ENCODE assay signal across 14 mouse cellular contexts in genomic region chr13:21781639-21782038, GRCm38 (mm10). TPM values are rescaled to one million over a fixed set of nuclear protein-coding genes. Genes with fewer than 3 reads are reported as not detected.
DNase-seq lines count a peak whose midpoint lies in the region; ATAC-seq and TF ChIP-seq lines count a peak whose summit lies in the region.
"Had no signal": no experiment of that assay in that cellular context is flagged by ENCODE, and none has a peak within 500 bp of the region (broad histone marks: within the 10 kb centered on the region; RNA-seq: fewer than 3 reads in every experiment).

No protein-coding gene starts in this region.

- H3K9ac ChIP-seq in forebrain, postnatal 0 days: no peak overlapping the region
- H3K9ac ChIP-seq in kidney, postnatal 0 days (ENCODE audit: low read depth, low read length): no peak overlapping the region
- H3K9ac ChIP-seq in MEL (ENCODE audit: control insufficient read depth, low read depth, low read length, poor library complexity, severe bottlenecking): peak overlapping the region; percentile 75
- H3K9ac ChIP-seq in liver, embryonic 12.5 days: peak overlapping the region; percentile 82

- H3K79me2 ChIP-seq in MEL (ENCODE audit: control insufficient read depth, insufficient read depth, low read length, poor library complexity): peaks cover 8% of the 10 kb centered on the region; the same call in 1 of the 2 replicates

- H3K9me3 ChIP-seq in forebrain, embryonic 10.5 days: no peaks in the 10 kb centered on the region
- H3K9me3 ChIP-seq in forebrain, postnatal 0 days (ENCODE audit: low read length): no peaks in the 10 kb centered on the region
- H3K9me3 ChIP-seq in kidney, postnatal 0 days (replicated peaks; ENCODE audit: low read length): no peaks in the 10 kb centered on the region
- no peaks in the 10 kb centered on the region for H3K9me3 ChIP-seq in MEL (replicated peaks; ENCODE audit: insufficient read depth, low read length)
- no peaks in the 10 kb centered on the region for H3K9me3 ChIP-seq in liver, embryonic 12.5 days (replicated peaks)
- H3K9me3 ChIP-seq: neural tube, embryonic 13.5 days had no signal

- no peak for TF ChIP-seq EP300 in MEL (IDR thresholded peaks at IDR 0.05; ENCODE audit: low read depth in 1 of 2, low read length in 2 of 2)

- WGBS in forebrain, embryonic 10.5 days: 87% methylated on average over 1 of the region's 1 CpGs
- 93% methylated on average over 1 of the region's 1 CpGs for WGBS in forebrain, postnatal 0 days
- 89% methylated on average over 1 of the region's 1 CpGs for WGBS in kidney, postnatal 0 days
- 82% methylated on average over 1 of the region's 1 CpGs for WGBS in liver, embryonic 12.5 days (ENCODE audit: insufficient replicate concordance)

- ATAC-seq in forebrain, postnatal 0 days: no peak
- no peak for ATAC-seq in kidney, postnatal 0 days (replicated peaks; ENCODE audit: low FRiP score, low read depth)
- no peak for ATAC-seq in liver, embryonic 12.5 days

- H3K27me3 ChIP-seq in forebrain, embryonic 10.5 days (ENCODE audit: poor library complexity, severe bottlenecking): no peaks in the 10 kb centered on the region
- no peaks in the 10 kb centered on the region for H3K27me3 ChIP-seq in forebrain, postnatal 0 days (ENCODE audit: insufficient read depth, low read length)
- H3K27me3 ChIP-seq in kidney, postnatal 0 days (ENCODE audit: insufficient read depth, low read length): no peaks in the 10 kb centered on the region
- H3K27me3 ChIP-seq in MEL (ENCODE audit: control insufficient read depth in 1 of 2, insufficient read depth in 2 of 2, low read length in 2 of 2): no peaks in the 10 kb centered on the region
- H3K27me3 ChIP-seq in liver, embryonic 12.5 days (replicated peaks): no peaks in the 10 kb centered on the region
- H3K27me3 ChIP-seq: neural tube, embryonic 13.5 days had no signal

- peak overlapping the region; percentile 99 for H3K27ac ChIP-seq in forebrain, embryonic 10.5 days
- no peak overlapping the region for H3K27ac ChIP-seq in forebrain, postnatal 0 days (ENCODE audit: low read depth, low read length)
- H3K27ac ChIP-seq in kidney, postnatal 0 days: no peak overlapping the region
- H3K27ac ChIP-seq in MEL (ENCODE audit: control insufficient read depth, low read depth, low read length): peak overlapping the region; percentile 71
- H3K27ac ChIP-seq in liver, embryonic 12.5 days: peak overlapping the region; percentile 100
- H3K27ac ChIP-seq in layer of hippocampus, adult 2 months: no peak overlapping the region

- peaks cover 69% of the 10 kb centered on the region for H3K4me1 ChIP-seq in forebrain, embryonic 10.5 days
- H3K4me1 ChIP-seq in forebrain, postnatal 0 days (ENCODE audit: insufficient read depth): peaks cover 29% of the 10 kb centered on the region
- no peaks in the 10 kb centered on the region for H3K4me1 ChIP-seq in kidney, postnatal 0 days (replicated peaks; ENCODE audit: insufficient read depth, low read length)
- peaks cover 0 to 9% of the 10 kb centered on the region in 2 experiments; a peak in 2 of 4 replicates for H3K4me1 ChIP-seq in MEL (ENCODE audit: control insufficient read depth in 1 of 2, insufficient read depth in 2 of 2, low read length in 2 of 2)
- peaks cover 68% of the 10 kb centered on the region for H3K4me1 ChIP-seq in liver, embryonic 12.5 days

- no peak for TF ChIP-seq RAD21 in MEL (IDR thresholded peaks at IDR 0.05; ENCODE audit: low read depth, low read length)

- no peak overlapping the region for H3K4me2 ChIP-seq in forebrain, postnatal 0 days (ENCODE audit: low read depth)
- H3K4me2 ChIP-seq in kidney, postnatal 0 days (ENCODE audit: low read length): 0 out of 2 replicates have a peak overlapping the region, but pooled peaks have one; percentile 4
- peak overlapping the region; percentile 87 for H3K4me2 ChIP-seq in liver, embryonic 12.5 days

- peak overlapping the region; percentile 56; the same call in 1 of the 2 replicates for H3K4me3 ChIP-seq in forebrain, embryonic 10.5 days
- no peak overlapping the region for H3K4me3 ChIP-seq in forebrain, postnatal 0 days (ENCODE audit: low read depth, low read length)
- H3K4me3 ChIP-seq in kidney, postnatal 0 days (replicated peaks; ENCODE audit: low read depth, low read length): no peak overlapping the region
- no peak overlapping the region; a peak in 1 of 4 replicates for H3K4me3 ChIP-seq in MEL (ENCODE audit: control insufficient read depth in 1 of 2, insufficient read depth in 1 of 2, low read depth in 2 of 2, low read length in 2 of 2)
- H3K4me3 ChIP-seq in liver, embryonic 12.5 days: no peak overlapping the region; the same call in 1 of the 2 replicates
- no peak overlapping the region for H3K4me3 ChIP-seq in layer of hippocampus, adult 2 months

- TF ChIP-seq POLR2A in MEL (IDR thresholded peaks at IDR 0.05; ENCODE audit: control insufficient read depth in 1 of 2, insufficient read depth in 1 of 2, low read depth in 1 of 2, low read length in 2 of 2, poor library complexity in 1 of 2): no peak

- TF ChIP-seq CTCF in forebrain, postnatal 0 days (IDR thresholded peaks at IDR 0.05; ENCODE audit: low read depth): no peak
- TF ChIP-seq CTCF in kidney, postnatal 0 days (IDR thresholded peaks at IDR 0.05; ENCODE audit: low read depth): no peak
- TF ChIP-seq CTCF in MEL (IDR thresholded peaks at IDR 0.05 in 2 of 3, conservative IDR thresholded peaks at IDR 0.05 in 1 of 3; ENCODE audit: control insufficient read depth in 1 of 3, insufficient read depth in 1 of 3, low read depth in 2 of 3, low read length in 3 of 3, poor library complexity in 1 of 3, severe bottlenecking in 1 of 3): no peak
- no peak for TF ChIP-seq CTCF in layer of hippocampus, adult 2 months (conservative IDR thresholded peaks at IDR 0.05)

- no peaks in the 10 kb centered on the region for H3K36me3 ChIP-seq in forebrain, embryonic 10.5 days (replicated peaks)
- H3K36me3 ChIP-seq in forebrain, postnatal 0 days (ENCODE audit: insufficient read depth): no peaks in the 10 kb centered on the region
- no peaks in the 10 kb centered on the region for H3K36me3 ChIP-seq in kidney, postnatal 0 days (ENCODE audit: insufficient read depth, low read length)
- H3K36me3 ChIP-seq in MEL (ENCODE audit: control insufficient read depth in 1 of 2, insufficient read depth in 2 of 2, low read length in 2 of 2): peaks cover 0 to 34% of the 10 kb centered on the region in 2 experiments; a peak in 2 of 4 replicates
- no peaks in the 10 kb centered on the region for H3K36me3 ChIP-seq in liver, embryonic 12.5 days
- H3K36me3 ChIP-seq: neural tube, embryonic 13.5 days had no signal

- DNase-seq in forebrain, embryonic 10.5 days (ENCODE audit: extremely low spot score, low spot score): no peak
- DNase-seq in forebrain, postnatal 0 days: no peak
- DNase-seq in kidney, postnatal 0 days (ENCODE audit: low spot score): no peak
- DNase-seq in kidney, adult 9 months: no peak
- DNase-seq in MEL (ENCODE audit: low read depth, low spot score): peak; percentile 56
- DNase-seq in cerebellum, adult 9-10 months: no peak
- DNase-seq in layer of hippocampus, adult 2 months (ENCODE audit: low spot score in 2 of 2): no peak
- DNase-seq: cerebellum, postnatal 36 days; kidney, adult 8-10 months; lung, adult 2 months; right cerebral cortex, adult 18-20 months; thymus, postnatal 14 days had no signal

RNA-seq across cellular contexts. Expression of gene Hist1h1b, which starts 1.2 kb away (rescaled TPM):
- polyA plus RNA-seq in forebrain, embryonic 10.5 days (2016; fragmentation: Nextera tagmentation; extraction: Ambion mirVana): 37.0 and 43.0 TPM in 2 replicates
- 140 and 182 TPM in 2 replicates for total RNA-seq in forebrain, postnatal 0 days (2014; rRNA removed)
- 4.0 and 4.7 TPM in 2 replicates for polyA plus RNA-seq in forebrain, postnatal 0 days (2015; fragmentation: Nextera tagmentation; extraction: Ambion mirVana)
- polyA plus RNA-seq in kidney, postnatal 0 days (2015; fragmentation: Nextera tagmentation; extraction: Ambion mirVana): 13.2 and 13.8 TPM in 2 replicates
- total RNA-seq in MEL (2012; rRNA removed): 1,140 and 1,462 TPM in 2 replicates
- 1 to 10 TPM in 1 of 2 experiments, not detected in 1; 2.9 TPM for polyA plus RNA-seq in MEL (2012; ENCODE audit: insufficient read depth in 1 of 2, insufficient read length in 2 of 2, low read depth in 1 of 2, low replicate concordance in 2 of 2, missing spikeins in 1 of 2)
- 41.6 and 43.0 TPM in 2 replicates for polyA plus RNA-seq in liver, embryonic 12.5 days (2016; fragmentation: Nextera tagmentation; extraction: Ambion mirVana)
- 1 to 10 TPM; 6.3 to 8.1 TPM for total RNA-seq in layer of hippocampus, adult 2 months (2021)

RNA-seq across cellular contexts. Expression of gene Hist1h3i, which starts 1.5 kb away (rescaled TPM):
- 120 and 124 TPM in 2 replicates for polyA plus RNA-seq in forebrain, embryonic 10.5 days (2016; fragmentation: Nextera tagmentation; extraction: Ambion mirVana)
- 282 and 291 TPM in 2 replicates for total RNA-seq in forebrain, postnatal 0 days (2014; rRNA removed)
- polyA plus RNA-seq in forebrain, postnatal 0 days (2015; fragmentation: Nextera tagmentation; extraction: Ambion mirVana): 20.0 and 34.1 TPM in 2 replicates
- 66.0 and 72.0 TPM in 2 replicates for polyA plus RNA-seq in kidney, postnatal 0 days (2015; fragmentation: Nextera tagmentation; extraction: Ambion mirVana)
- total RNA-seq in MEL (2012; rRNA removed): 1,321 and 1,539 TPM in 2 replicates
- 10 to 100 TPM in 1 of 2 experiments, not detected in 1; 18.1 TPM for polyA plus RNA-seq in MEL (2012; ENCODE audit: insufficient read depth in 1 of 2, insufficient read length in 2 of 2, low read depth in 1 of 2, low replicate concordance in 2 of 2, missing spikeins in 1 of 2)
- 169 and 188 TPM in 2 replicates for polyA plus RNA-seq in liver, embryonic 12.5 days (2016; fragmentation: Nextera tagmentation; extraction: Ambion mirVana)
- 10 to 100 TPM; 61.0 to 71.7 TPM for total RNA-seq in layer of hippocampus, adult 2 months (2021)

RNA-seq across cellular contexts. Expression of gene Hist1h2an, which starts 5.4 kb away (rescaled TPM):
- 11.9 and 17.4 TPM in 2 replicates for polyA plus RNA-seq in forebrain, embryonic 10.5 days (2016; fragmentation: Nextera tagmentation; extraction: Ambion mirVana)
- 143 and 154 TPM in 2 replicates for total RNA-seq in forebrain, postnatal 0 days (2014; rRNA removed)
- polyA plus RNA-seq in forebrain, postnatal 0 days (2015; fragmentation: Nextera tagmentation; extraction: Ambion mirVana): 1.1 and 1.6 TPM in 2 replicates
- 4.6 TPM in 1 of 2 replicates, not detected in the other for polyA plus RNA-seq in kidney, postnatal 0 days (2015; fragmentation: Nextera tagmentation; extraction: Ambion mirVana)
- total RNA-seq in MEL (2012; rRNA removed): 1,204 and 1,752 TPM in 2 replicates
- polyA plus RNA-seq in MEL (2012; ENCODE audit: insufficient read depth in 1 of 2, insufficient read length in 2 of 2, low read depth in 1 of 2, low replicate concordance in 2 of 2, missing spikeins in 1 of 2): 1,000 to 10,000 TPM in 1 of 2 experiments, 1 to 10 TPM in 1; 8.6 to 1,740 TPM
- polyA plus RNA-seq in liver, embryonic 12.5 days (2016; fragmentation: Nextera tagmentation; extraction: Ambion mirVana): 11.2 and 14.0 TPM in 2 replicates
- total RNA-seq in layer of hippocampus, adult 2 months (2021): 1 to 10 TPM in 1 of 2 experiments, not detected in 1; 2.8 TPM
- polyA plus RNA-seq: neural tube, embryonic 13.5 days had no signal

RNA-seq across cellular contexts. Expression of gene Hist1h2bp, which starts 5.6 kb away (rescaled TPM):
- 4.3 and 4.8 TPM in 2 replicates for polyA plus RNA-seq in forebrain, embryonic 10.5 days (2016; fragmentation: Nextera tagmentation; extraction: Ambion mirVana)
- total RNA-seq in forebrain, postnatal 0 days (2014; rRNA removed): 46.4 and 70.5 TPM in 2 replicates
- polyA plus RNA-seq in forebrain, postnatal 0 days (2015; fragmentation: Nextera tagmentation; extraction: Ambion mirVana): 0.28 TPM in 1 of 2 replicates, not detected in the other
- 0.71 and 1.5 TPM in 2 replicates for polyA plus RNA-seq in kidney, postnatal 0 days (2015; fragmentation: Nextera tagmentation; extraction: Ambion mirVana)
- total RNA-seq in MEL (2012; rRNA removed): 512 and 814 TPM in 2 replicates
- 1 to 10 TPM in 1 of 2 experiments, not detected in 1; 3.0 TPM for polyA plus RNA-seq in MEL (2012; ENCODE audit: insufficient read depth in 1 of 2, insufficient read length in 2 of 2, low read depth in 1 of 2, low replicate concordance in 2 of 2, missing spikeins in 1 of 2)
- polyA plus RNA-seq in liver, embryonic 12.5 days (2016; fragmentation: Nextera tagmentation; extraction: Ambion mirVana): 3.6 and 5.6 TPM in 2 replicates
- total RNA-seq in layer of hippocampus, adult 2 months (2021): 1 to 10 TPM; 6.8 to 8.1 TPM
- polyA plus RNA-seq: lung, adult 2 months had no signal

RNA-seq across cellular contexts. Expression of gene Hist1h2bn, which starts 27.7 kb away (rescaled TPM):
- 1.6 and 1.8 TPM in 2 replicates for polyA plus RNA-seq in forebrain, embryonic 10.5 days (2016; fragmentation: Nextera tagmentation; extraction: Ambion mirVana)
- 157 and 249 TPM in 2 replicates for total RNA-seq in forebrain, postnatal 0 days (2014; rRNA removed)
- not detected in 2 replicates for polyA plus RNA-seq in forebrain, postnatal 0 days (2015; fragmentation: Nextera tagmentation; extraction: Ambion mirVana)
- 1.8 and 4.6 TPM in 2 replicates for polyA plus RNA-seq in kidney, postnatal 0 days (2015; fragmentation: Nextera tagmentation; extraction: Ambion mirVana)
- total RNA-seq in MEL (2012; rRNA removed): 1,714 and 2,074 TPM in 2 replicates
- 1 to 10 TPM in 1 of 2 experiments, not detected in 1; 5.6 TPM for polyA plus RNA-seq in MEL (2012; ENCODE audit: insufficient read depth in 1 of 2, insufficient read length in 2 of 2, low read depth in 1 of 2, low replicate concordance in 2 of 2, missing spikeins in 1 of 2)
- 8.6 and 8.9 TPM in 2 replicates for polyA plus RNA-seq in liver, embryonic 12.5 days (2016; fragmentation: Nextera tagmentation; extraction: Ambion mirVana)
- 1 to 10 TPM; 8.3 to 9.4 TPM for total RNA-seq in layer of hippocampus, adult 2 months (2021)

Comparison
In these comparisons a context has a peak if more than half of its experiments do, and no peak if none do; other contexts are left out.
1. H3K27ac ChIP-seq: peak in forebrain, embryonic 10.5 days (single experiment), MEL (single experiment) and liver, embryonic 12.5 days (single experiment); none in forebrain, postnatal 0 days (single experiment), kidney, postnatal 0 days (single experiment) and layer of hippocampus, adult 2 months (single experiment).
2. H3K9ac ChIP-seq: peak in MEL (single experiment) and liver, embryonic 12.5 days (single experiment); none in forebrain, postnatal 0 days (single experiment) and kidney, postnatal 0 days (single experiment).